Mouse (Mus musculus) limb, embryonic 15.5 days (tissue): ENCODE measurements around the gene Spats2l. TPM values are rescaled to one million over a fixed set of nuclear protein-coding genes. Genes with fewer than 3 reads are reported as not detected.

ENCODE experiments used
- ATAC-seq: fragments of 200-750 bp; cut with Nextera tagmentation; 2 replicates; pipeline ENCODE4 v1.8.0; 2017; ENCODE audit warnings: low read depth, moderate TSS enrichment; ENCODE audit not compliant: insufficient number of reproducible peaks, low FRiP score, low TSS enrichment
- H3K27ac ChIP-seq: fragments of 300-500 bp; sonication (generic); 2 replicates; pipeline ENCODE4 v1.5.1; 2015; ENCODE audit warnings: moderate library complexity, mild to moderate bottlenecking, inconsistent platforms
- H3K27me3 ChIP-seq: fragments of 300-500 bp; sonication (generic); 2 replicates; pipeline ENCODE4 v1.6.1; 2015; ENCODE audit warnings: inconsistent platforms
- H3K36me3 ChIP-seq: fragments of 300-500 bp; sonication (generic); 2 replicates; pipeline ENCODE4 v1.6.1; 2015; ENCODE audit warnings: inconsistent platforms
- H3K4me1 ChIP-seq: fragments of 300-500 bp; sonication (generic); 2 replicates; pipeline ENCODE4 v1.6.1; 2015; ENCODE audit warnings: inconsistent platforms
- H3K4me2 ChIP-seq: fragments of 300-500 bp; sonication (generic); 2 replicates; pipeline ENCODE4 v1.6.1; 2015; ENCODE audit warnings: mild to moderate bottlenecking, inconsistent platforms
- H3K4me3 ChIP-seq: fragments of 300-500 bp; sonication (generic); 2 replicates; pipeline ENCODE4 v1.5.1; 2015; ENCODE audit warnings: mild to moderate bottlenecking, inconsistent platforms
- H3K9ac ChIP-seq: fragments of 300-500 bp; sonication (generic); 2 replicates; pipeline ENCODE4 v1.6.1; 2015; ENCODE audit warnings: inconsistent platforms
- H3K9me3 ChIP-seq: fragments of 300-500 bp; sonication (generic); 2 replicates; pipeline ENCODE4 v1.6.1; 2016; ENCODE audit warnings: inconsistent platforms
- WGBS: fragments of 180-500 bp; shearing (Covaris S2); methylation state at CpG from one replicate; pipeline ENCODE4 v1.1.7; 2015; 5-methylcytosine and 5-hydroxymethylcytosine counted together
- polyA plus RNA-seq: library from polyadenylated mRNA; unstranded; fragments of >200 nt; fragmentation: Nextera tagmentation; extraction: Ambion mirVana; gene quantifications from 2 replicates; pipeline ENCODE4 v1.2.1, GENCODE M21; 2015

Gene Spats2l
- polyA plus RNA-seq, 1 experiment from 2014 or later, result 197 TPM

GRCm38 (mm10) chr1:57862024-57862423 lies 88.1 kb downstream of the Spats2l start:
- Histone ChIP-seq H3K4me3 (no peak overlapping the region), H3K9me3 (no peaks in the 10 kb centered on the region), H3K4me1 (peaks cover 2% of the 10 kb centered on the region; the same call in 1 of the 2 replicates), H3K4me2 (no peak overlapping the region), H3K27ac (no peak overlapping the region), H3K9ac (no peak overlapping the region), H3K36me3 (0 out of 2 replicates have a peak, but pooled peaks cover 6% of the 10 kb centered on the region), H3K27me3 (no peaks in the 10 kb centered on the region)
- WGBS, result 83% methylated on average over 4 of the region's 4 CpGs
- no peak for ATAC-seq

- WGBS, result 52% methylated on average over 13 of the region's 13 CpGs
Observed at GRCm38 (mm10) chr1:57868651-57869050, 94.7 kb downstream of the Spats2l start.

GRCm38 (mm10) chr1:57872006-57872405 lies 98.0 kb downstream of the Spats2l start:
- Histone ChIP-seq H3K27me3 (no peaks in the 10 kb centered on the region), H3K27ac (no peak overlapping the region), H3K4me1 (peaks cover 37% of the 10 kb centered on the region), H3K36me3 (0 out of 2 replicates have a peak, but pooled peaks cover 7% of the 10 kb centered on the region), H3K9me3 (no peaks in the 10 kb centered on the region), H3K4me3 (no peak overlapping the region), H3K4me2 (no peak overlapping the region), H3K9ac (no peak overlapping the region)
- WGBS, result 30% methylated on average over 3 of the region's 3 CpGs
- ATAC-seq, result no peak

More at GRCm38 (mm10) chr1:57868651-57869050, 94.7 kb downstream of the Spats2l start:
- no peak for ATAC-seq
- peaks cover 35% of the 10 kb centered on the region for H3K4me1 ChIP-seq
- H3K27me3 ChIP-seq, result no peaks in the 10 kb centered on the region
- 0 out of 2 replicates have a peak, but pooled peaks cover 7% of the 10 kb centered on the region for H3K36me3 ChIP-seq
- no peak overlapping the region for H3K9ac ChIP-seq
- no peak overlapping the region for H3K4me2 ChIP-seq
- H3K4me3 ChIP-seq, result no peak overlapping the region
- H3K9me3 ChIP-seq, result no peaks in the 10 kb centered on the region
- no peak overlapping the region; the same call in 1 of the 2 replicates for H3K27ac ChIP-seq

GRCm38 (mm10) chr1:57873996-57874395 lies 100.0 kb downstream of the Spats2l start:
- H3K27me3 ChIP-seq, result no peaks in the 10 kb centered on the region
- WGBS, result 81% methylated on average over 7 of the region's 7 CpGs
- no peak for ATAC-seq
- no peak overlapping the region for H3K27ac ChIP-seq
- H3K4me2 ChIP-seq, result no peak overlapping the region
- no peak overlapping the region for H3K4me3 ChIP-seq
- H3K36me3 ChIP-seq, result 0 out of 2 replicates have a peak, but pooled peaks cover 7% of the 10 kb centered on the region
- H3K9me3 ChIP-seq, result no peaks in the 10 kb centered on the region
- H3K4me1 ChIP-seq, result peaks cover 24% of the 10 kb centered on the region; the same call in 1 of the 2 replicates
- H3K9ac ChIP-seq, result no peak overlapping the region

GRCm38 (mm10) chr1:57875109-57875508 lies 101.1 kb downstream of the Spats2l start:
- H3K4me1 ChIP-seq, result peaks cover 17% of the 10 kb centered on the region; the same call in 1 of the 2 replicates
- WGBS, result 77% methylated on average over 6 of the region's 6 CpGs
- ATAC-seq, result no peak

GRCm38 (mm10) chr1:57875512-57875911 lies 101.5 kb downstream of the Spats2l start:
- ATAC-seq, result no peak
- H3K9ac ChIP-seq, result no peak overlapping the region
- WGBS, result 43% methylated on average over 7 of the region's 7 CpGs
- H3K4me1 ChIP-seq, result peaks cover 13% of the 10 kb centered on the region; the same call in 1 of the 2 replicates
- no peaks in the 10 kb centered on the region for H3K9me3 ChIP-seq
- H3K4me2 ChIP-seq, result no peak overlapping the region
- 0 out of 2 replicates have a peak, but pooled peaks cover 8% of the 10 kb centered on the region for H3K36me3 ChIP-seq
- H3K4me3 ChIP-seq, result no peak overlapping the region
- no peaks in the 10 kb centered on the region for H3K27me3 ChIP-seq
- H3K27ac ChIP-seq, result no peak overlapping the region

More at GRCm38 (mm10) chr1:57875109-57875508, 101.1 kb downstream of the Spats2l start:
- Histone ChIP-seq H3K4me3 (no peak overlapping the region), H3K4me2 (no peak overlapping the region), H3K9me3 (no peaks in the 10 kb centered on the region), H3K27me3 (no peaks in the 10 kb centered on the region), H3K27ac (no peak overlapping the region), H3K9ac (no peak overlapping the region), H3K36me3 (0 out of 2 replicates have a peak, but pooled peaks cover 7% of the 10 kb centered on the region)

- WGBS, result 78% methylated on average over 6 of the region's 6 CpGs
- Histone ChIP-seq H3K27me3 (no peaks in the 10 kb centered on the region), H3K9ac (no peak overlapping the region), H3K4me3 (no peak overlapping the region), H3K36me3 (peaks cover 22% of the 10 kb centered on the region; the same call in 1 of the 2 replicates), H3K4me2 (no peak overlapping the region), H3K27ac (no peak overlapping the region), H3K4me1 (0 out of 2 replicates have a peak, but pooled peaks cover 4% of the 10 kb centered on the region), H3K9me3 (no peaks in the 10 kb centered on the region)
- ATAC-seq, result no peak
Observed at GRCm38 (mm10) chr1:57878957-57879356, 105.0 kb downstream of the Spats2l start.

GRCm38 (mm10) chr1:57884867-57885266 lies 110.9 kb downstream of the Spats2l start:
- H3K4me2 ChIP-seq, result no peak overlapping the region
- no peak overlapping the region for H3K4me3 ChIP-seq
- H3K9me3 ChIP-seq, result no peaks in the 10 kb centered on the region
- no peaks in the 10 kb centered on the region for H3K27me3 ChIP-seq
- WGBS, result 54% methylated on average over 2 of the region's 2 CpGs
- no peak for ATAC-seq
- peaks cover 60% of the 10 kb centered on the region for H3K36me3 ChIP-seq
- H3K27ac ChIP-seq, result 0 out of 2 replicates have a peak overlapping the region, but pooled peaks have one; percentile 22
- H3K9ac ChIP-seq, result no peak overlapping the region
- H3K4me1 ChIP-seq, result peaks cover 2% of the 10 kb centered on the region; the same call in 1 of the 2 replicates

- ATAC-seq, result no peak
- Histone ChIP-seq H3K27ac (no peak overlapping the region), H3K36me3 (peaks cover 49% of the 10 kb centered on the region)
Observed at GRCm38 (mm10) chr1:57889803-57890202, 115.8 kb downstream of the Spats2l start.

GRCm38 (mm10) chr1:57890259-57890902 lies 116.4 kb downstream of the Spats2l start:
- Histone ChIP-seq H3K36me3 (peaks cover 49% of the 10 kb centered on the region), H3K4me2 (no peak overlapping the region), H3K9ac (no peak overlapping the region), H3K9me3 (no peaks in the 10 kb centered on the region), H3K4me3 (no peak overlapping the region), H3K4me1 (peaks cover 3% of the 10 kb centered on the region; the same call in 1 of the 2 replicates), H3K27ac (0 out of 2 replicates have a peak overlapping the region, but pooled peaks have one; percentile 30), H3K27me3 (no peaks in the 10 kb centered on the region)
- WGBS, result 50% methylated on average over 5 of the region's 5 CpGs
- ATAC-seq, result no peak

More at GRCm38 (mm10) chr1:57889803-57890202, 115.8 kb downstream of the Spats2l start:
- Histone ChIP-seq H3K9ac (no peak overlapping the region), H3K4me3 (no peak overlapping the region), H3K4me2 (no peak overlapping the region), H3K9me3 (no peaks in the 10 kb centered on the region), H3K4me1 (peaks cover 3% of the 10 kb centered on the region; the same call in 1 of the 2 replicates), H3K27me3 (no peaks in the 10 kb centered on the region)
- WGBS, result 38% methylated on average over 5 of the region's 5 CpGs

- Histone ChIP-seq H3K36me3 (peaks cover 47% of the 10 kb centered on the region), H3K27ac (0 out of 2 replicates have a peak overlapping the region, but pooled peaks have one; percentile 3)
Observed at GRCm38 (mm10) chr1:57890903-57891267, 116.9 kb downstream of the Spats2l start.

GRCm38 (mm10) chr1:57901494-57901893 lies 127.5 kb downstream of the Spats2l start:
- no peak for ATAC-seq
- H3K36me3 ChIP-seq, result peaks cover 53% of the 10 kb centered on the region
- peaks cover 10% of the 10 kb centered on the region for H3K4me1 ChIP-seq
- no peaks in the 10 kb centered on the region for H3K9me3 ChIP-seq
- no peak overlapping the region for H3K4me2 ChIP-seq
- WGBS, result 63% methylated on average over 3 of the region's 3 CpGs
- no peak overlapping the region for H3K9ac ChIP-seq
- no peak overlapping the region for H3K27ac ChIP-seq
- H3K4me3 ChIP-seq, result no peak overlapping the region
- no peaks in the 10 kb centered on the region for H3K27me3 ChIP-seq

More at GRCm38 (mm10) chr1:57890903-57891267, 116.9 kb downstream of the Spats2l start:
- ATAC-seq, result no peak
- H3K9ac ChIP-seq, result no peak overlapping the region
- WGBS, result 79% methylated on average over 8 of the region's 8 CpGs
- H3K27me3 ChIP-seq, result no peaks in the 10 kb centered on the region
- H3K4me3 ChIP-seq, result no peak overlapping the region
- no peak overlapping the region for H3K4me2 ChIP-seq
- no peaks in the 10 kb centered on the region for H3K9me3 ChIP-seq
- peaks cover 3% of the 10 kb centered on the region; the same call in 1 of the 2 replicates for H3K4me1 ChIP-seq
